Mouse (Mus musculus): ENCODE data around the gene N4bp1.

DNA sequence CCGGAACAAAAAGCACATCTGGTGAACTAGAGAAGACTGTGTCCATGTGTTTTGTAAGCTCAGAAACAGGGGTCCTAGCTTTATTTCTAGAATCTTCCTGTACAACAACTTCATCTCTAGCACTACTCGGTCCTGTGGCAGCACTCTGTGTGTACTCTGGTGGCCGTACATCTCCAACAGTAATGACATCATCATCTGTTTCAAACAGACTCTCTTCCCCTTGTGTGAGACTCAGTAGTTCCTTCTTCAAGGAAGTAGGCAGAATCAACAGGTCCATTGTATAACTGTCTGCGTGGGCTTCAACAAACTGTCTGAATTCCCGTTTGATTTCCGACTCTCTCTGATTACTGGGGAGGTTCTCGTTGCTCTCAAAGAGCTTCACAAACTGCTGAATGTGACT, 23.5 kb downstream of the N4bp1 start:
- TF ChIP-seq CTCF (IDR thresholded peaks at IDR 0.05; ENCODE audit: low read depth) (no peak), EP300 (IDR thresholded peaks at IDR 0.05; ENCODE audit: low read depth) (no peak)
